Mouse (Mus musculus) midbrain, embryonic 11.5 days (tissue): ENCODE data around the gene Gm9745. TPM values are rescaled to one million over a fixed set of nuclear protein-coding genes. Genes with fewer than 3 reads are reported as not detected.
"Not testable (repeated sequence)": the region's sequence is repeated elsewhere in the genome, so short reads cannot be mapped to it uniquely, and the experiment has no call there.

Source experiments
- ATAC-seq: fragments of 200-750 bp; cut with Nextera tagmentation; 2 replicates; pipeline ENCODE4 v1.8.0; 2017; ENCODE audit warnings: moderate TSS enrichment, moderate library complexity; ENCODE audit not compliant: low FRiP score
- DNase-seq: peaks from one replicate; pipeline ENCODE4 v3.0.0; 2015; ENCODE audit warnings: low spot score; ENCODE audit errors: missing footprints
- H3K27ac ChIP-seq: fragments of 300-500 bp; sonication (generic); 2 replicates; pipeline ENCODE4 v1.5.1; 2014; ENCODE audit warnings: low read depth, low read length
- H3K27me3 ChIP-seq: fragments of 300-500 bp; sonication (generic); 2 replicates; pipeline ENCODE4 v1.6.1; 2014; ENCODE audit warnings: mild to moderate bottlenecking, low read length, moderate library complexity, mixed read lengths; ENCODE audit not compliant: control insufficient read depth, insufficient read depth
- H3K36me3 ChIP-seq: fragments of 300-500 bp; sonication (generic); 2 replicates; pipeline ENCODE4 v1.6.1; 2014; ENCODE audit warnings: mild to moderate bottlenecking, low read length, moderate library complexity, mixed read lengths; ENCODE audit not compliant: control insufficient read depth, insufficient read depth
- H3K4me1 ChIP-seq: fragments of 300-500 bp; sonication (generic); 2 replicates; pipeline ENCODE4 v1.6.1; 2014; ENCODE audit warnings: low read length; ENCODE audit not compliant: control insufficient read depth, insufficient read depth
- H3K4me2 ChIP-seq: fragments of 300-500 bp; sonication (generic); 2 replicates; pipeline ENCODE4 v1.6.1; 2014; ENCODE audit warnings: mild to moderate bottlenecking, moderate library complexity
- H3K4me3 ChIP-seq: fragments of 300-500 bp; sonication (generic); 2 replicates; pipeline ENCODE4 v1.5.1; 2014; ENCODE audit warnings: low read depth, low read length
- H3K9ac ChIP-seq: fragments of 300-500 bp; sonication (generic); 2 replicates; pipeline ENCODE4 v1.6.1; 2014; ENCODE audit warnings: low read length
- H3K9me3 ChIP-seq: fragments of 300-500 bp; sonication (generic); 2 replicates; pipeline ENCODE4 v1.6.1; 2016; ENCODE audit warnings: low read length; ENCODE audit not compliant: control insufficient read depth
- WGBS: fragments of 180-500 bp; shearing (Covaris S2); extraction: QIAGEN DNeasy Blood & Tissue Kit; methylation state at CpG from one replicate; pipeline ENCODE4 v1.1.7; 2014; 5-methylcytosine and 5-hydroxymethylcytosine counted together
- polyA plus RNA-seq: library from polyadenylated mRNA; unstranded; fragments of >200 nt; fragmentation: Nextera tagmentation; extraction: Ambion mirVana; gene quantifications from 2 replicates; pipeline ENCODE4 v1.2.1, GENCODE M21; 2014

Gene Gm9745
- polyA plus RNA-seq, 1 experiment from 2014 or later: not detected

DNA sequence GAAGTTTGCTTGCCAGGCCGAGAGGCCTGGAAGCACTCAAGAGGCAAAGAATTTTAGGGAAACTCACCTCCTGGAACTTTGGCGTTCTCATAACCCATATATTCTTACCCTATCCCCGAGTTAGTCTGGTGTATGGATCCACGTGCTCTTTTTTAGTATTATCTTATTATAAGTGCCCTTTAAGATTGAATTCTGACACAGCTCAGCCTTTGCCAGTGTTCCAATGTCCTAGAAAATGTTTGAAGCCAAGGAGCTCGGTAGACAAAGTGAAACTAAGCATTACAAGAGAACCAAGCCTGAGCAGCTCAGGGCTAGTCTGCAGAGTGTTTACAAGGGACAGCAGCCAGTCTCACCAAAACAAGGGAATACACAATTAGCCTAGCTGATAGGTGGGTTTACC is 14.2 kb upstream of the Gm9745 start:
- WGBS: 36% methylated on average over 5 of the region's 5 CpGs
- H3K27ac ChIP-seq, H3K9me3 ChIP-seq: not testable (repeated sequence)

DNA sequence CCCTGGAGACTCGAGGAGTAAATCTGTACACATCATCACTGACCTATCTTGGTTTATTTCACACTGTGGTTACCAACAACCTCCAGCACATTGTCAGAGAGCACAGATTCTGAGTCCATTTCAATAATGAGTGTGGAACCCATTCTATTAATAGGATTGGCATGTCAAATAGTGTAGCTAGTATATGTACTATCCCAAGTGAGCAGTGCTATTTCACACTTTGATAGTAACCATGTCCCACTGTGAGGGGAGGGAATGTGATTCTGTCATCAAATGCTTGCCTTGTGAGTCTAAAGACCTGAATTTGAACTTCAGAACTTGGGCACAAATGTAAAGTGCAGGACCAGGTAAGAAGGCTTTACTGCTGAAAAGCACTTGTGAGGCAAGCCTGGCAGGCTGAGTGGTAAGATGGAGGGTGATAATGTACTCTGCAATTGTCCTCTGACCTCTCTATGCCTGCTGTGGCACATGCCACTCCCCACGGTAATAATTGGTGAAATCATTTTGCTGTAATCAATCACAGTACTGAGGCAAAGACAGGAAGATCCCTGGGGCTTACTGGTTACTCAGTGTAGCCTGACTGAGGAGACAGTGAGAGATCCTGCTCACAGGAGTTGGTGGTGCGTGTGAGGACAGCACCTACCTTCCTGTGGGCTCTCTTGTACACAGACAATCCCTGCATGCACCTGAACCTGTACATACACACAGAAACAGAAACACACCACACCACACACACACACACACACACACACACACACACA is 13.3 kb upstream of the Gm9745 start:
- not testable (repeated sequence) for H3K36me3 ChIP-seq

More for the DNA sequence above, 14.2 kb upstream of the Gm9745 start:
- not testable (repeated sequence) for ATAC-seq, DNase-seq, H3K4me3 ChIP-seq, H3K9ac ChIP-seq, H3K27me3 ChIP-seq, H3K36me3 ChIP-seq, H3K4me1 ChIP-seq, H3K4me2 ChIP-seq

DNA sequence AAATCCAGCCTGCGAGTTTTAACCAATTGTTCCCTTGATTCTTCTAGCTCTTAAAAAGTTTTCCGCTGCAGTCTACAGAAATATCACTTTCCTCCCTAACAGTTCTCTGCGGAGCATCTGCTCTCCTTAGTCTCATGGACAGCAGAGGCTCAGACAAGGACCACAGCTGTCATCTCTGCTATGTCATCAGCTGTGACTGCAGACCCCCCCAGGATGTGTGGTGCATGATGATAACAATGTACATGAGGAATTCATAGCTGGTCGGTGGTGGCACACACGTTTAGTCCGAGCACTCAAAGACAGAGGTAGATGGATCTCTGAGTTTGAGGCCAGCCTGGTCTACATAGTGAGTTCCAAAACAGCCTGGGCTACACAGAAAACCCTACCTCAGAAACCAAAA is 11.5 kb upstream of the Gm9745 start:
- ATAC-seq, H3K9ac ChIP-seq, H3K27ac ChIP-seq, H3K4me1 ChIP-seq, H3K4me3 ChIP-seq, DNase-seq, H3K27me3 ChIP-seq, H3K9me3 ChIP-seq, H3K4me2 ChIP-seq, H3K36me3 ChIP-seq: not testable (repeated sequence)
- WGBS: 92% methylated on average over 5 of the region's 6 CpGs

More for the DNA sequence above, 13.3 kb upstream of the Gm9745 start:
- H3K9me3 ChIP-seq, H3K4me3 ChIP-seq, H3K27ac ChIP-seq, H3K4me1 ChIP-seq, H3K9ac ChIP-seq, H3K27me3 ChIP-seq, ATAC-seq, DNase-seq, H3K4me2 ChIP-seq: not testable (repeated sequence)
- WGBS: 68% methylated on average over 3 of the region's 3 CpGs

DNA sequence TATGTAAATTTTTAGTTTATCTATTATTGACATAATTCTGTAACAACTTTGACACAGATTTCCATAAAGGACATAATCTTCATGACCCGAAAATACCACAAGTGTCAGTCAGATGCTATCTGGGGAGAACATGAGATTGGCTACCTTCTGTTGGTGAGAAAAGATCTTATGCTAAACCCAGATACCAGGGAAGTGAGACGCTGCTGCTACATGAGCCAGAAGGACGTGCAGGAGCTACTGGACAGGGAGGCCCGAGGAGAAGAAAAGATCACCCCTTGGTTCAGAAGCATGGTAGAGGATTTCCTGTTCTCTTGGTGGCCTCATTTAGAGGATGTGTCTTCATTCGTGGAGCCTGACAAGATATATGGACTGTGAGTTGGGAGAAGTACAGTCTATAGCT is 11.0 kb upstream of the Gm9745 start:
- H3K4me2 ChIP-seq, H3K4me3 ChIP-seq, H3K4me1 ChIP-seq, DNase-seq, H3K27me3 ChIP-seq, H3K27ac ChIP-seq, H3K9me3 ChIP-seq, H3K9ac ChIP-seq, ATAC-seq, H3K36me3 ChIP-seq: not testable (repeated sequence)
- 78% methylated on average over 1 of the region's 5 CpGs for WGBS

DNA sequence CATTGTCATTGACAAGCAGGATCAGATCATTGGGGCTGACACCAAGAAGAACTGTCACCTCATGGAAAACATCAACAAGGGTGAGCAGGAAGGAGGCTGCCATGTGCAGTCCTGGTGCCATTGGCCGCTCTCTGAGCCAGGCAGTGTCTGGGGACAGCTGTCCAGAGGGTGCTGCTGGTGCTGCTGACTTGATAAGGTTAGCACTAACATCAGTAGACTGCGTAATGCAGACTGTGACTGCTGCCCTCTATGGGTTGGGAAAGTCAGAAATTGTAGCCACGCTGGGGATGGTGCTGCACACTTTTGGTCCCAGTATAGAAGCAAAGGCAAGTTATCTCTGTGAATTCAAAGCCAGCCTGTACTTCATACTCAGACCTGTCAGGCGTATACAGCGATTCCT is 8.8 kb upstream of the Gm9745 start:
- not testable (repeated sequence) for H3K4me1 ChIP-seq, H3K4me2 ChIP-seq, H3K27ac ChIP-seq, DNase-seq, H3K27me3 ChIP-seq, H3K9ac ChIP-seq, H3K4me3 ChIP-seq, ATAC-seq, H3K9me3 ChIP-seq, H3K36me3 ChIP-seq
- WGBS: no CpG with 5 or more reads among the region's 5 CpGs

DNA sequence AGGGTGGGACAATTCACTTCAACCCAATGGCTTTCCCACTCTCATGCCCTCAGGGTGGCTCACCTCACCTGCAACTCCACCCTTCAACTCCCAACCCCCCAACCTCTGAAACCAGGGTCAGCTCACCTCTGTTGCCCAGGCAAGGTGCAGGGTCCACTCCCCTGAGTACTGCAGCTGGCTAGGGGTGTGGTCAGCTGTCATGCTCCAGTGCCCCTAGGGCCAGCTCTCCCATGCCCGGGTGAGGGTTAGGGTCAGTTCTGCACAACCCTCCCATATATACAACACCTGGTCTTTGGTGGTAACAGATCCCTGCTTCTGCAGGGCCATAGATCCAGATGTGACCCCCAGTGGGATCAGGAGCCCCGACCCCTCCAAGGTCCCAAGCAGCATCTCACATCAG is 7.1 kb upstream of the Gm9745 start:
- H3K4me2 ChIP-seq, H3K4me3 ChIP-seq, DNase-seq, H3K9me3 ChIP-seq, H3K9ac ChIP-seq, ATAC-seq, H3K27ac ChIP-seq, H3K27me3 ChIP-seq, H3K36me3 ChIP-seq, H3K4me1 ChIP-seq: not testable (repeated sequence)
- 87% methylated on average over 1 of the region's 2 CpGs for WGBS

DNA sequence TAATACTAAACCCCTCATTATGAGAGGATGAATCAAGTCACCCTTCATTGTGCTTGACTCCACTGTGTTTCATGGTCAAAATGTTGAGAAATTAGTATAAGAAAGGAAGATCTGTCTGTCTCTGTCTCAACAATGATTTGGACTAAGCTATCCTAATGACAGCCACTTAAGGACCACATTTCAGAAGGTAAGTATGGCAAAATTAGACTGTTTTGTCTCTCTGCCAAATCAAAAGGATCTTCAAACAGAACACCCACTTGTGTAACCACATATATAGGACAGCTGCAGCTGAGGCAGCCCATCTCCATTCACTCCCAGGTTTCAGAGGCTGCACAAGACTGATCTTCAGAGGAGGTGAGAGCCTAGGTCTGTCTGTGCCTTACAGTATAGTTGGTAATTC is 4.5 kb upstream of the Gm9745 start, which contains the start of gene Idi2:
Idi2 (plus strand) TSS at position 301 of the 400 bp plus-strand sequence.
- H3K27me3 ChIP-seq, H3K4me3 ChIP-seq, H3K4me2 ChIP-seq, H3K4me1 ChIP-seq, H3K9ac ChIP-seq, ATAC-seq, H3K9me3 ChIP-seq, DNase-seq, H3K36me3 ChIP-seq, H3K27ac ChIP-seq: not testable (repeated sequence)

DNA sequence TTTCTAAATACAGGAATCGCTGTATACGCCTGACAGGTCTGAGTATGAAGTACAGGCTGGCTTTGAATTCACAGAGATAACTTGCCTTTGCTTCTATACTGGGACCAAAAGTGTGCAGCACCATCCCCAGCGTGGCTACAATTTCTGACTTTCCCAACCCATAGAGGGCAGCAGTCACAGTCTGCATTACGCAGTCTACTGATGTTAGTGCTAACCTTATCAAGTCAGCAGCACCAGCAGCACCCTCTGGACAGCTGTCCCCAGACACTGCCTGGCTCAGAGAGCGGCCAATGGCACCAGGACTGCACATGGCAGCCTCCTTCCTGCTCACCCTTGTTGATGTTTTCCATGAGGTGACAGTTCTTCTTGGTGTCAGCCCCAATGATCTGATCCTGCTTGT is 4.2 kb downstream of the Gm9745 start:
- H3K4me1 ChIP-seq, H3K4me2 ChIP-seq, H3K9me3 ChIP-seq, DNase-seq, H3K27ac ChIP-seq, H3K36me3 ChIP-seq, H3K4me3 ChIP-seq, H3K27me3 ChIP-seq, H3K9ac ChIP-seq: not testable (repeated sequence)
- 0 out of 2 replicates have a peak, but pooled peaks have one; percentile 27 for ATAC-seq
- WGBS: no CpG with 5 or more reads among the region's 5 CpGs

DNA sequence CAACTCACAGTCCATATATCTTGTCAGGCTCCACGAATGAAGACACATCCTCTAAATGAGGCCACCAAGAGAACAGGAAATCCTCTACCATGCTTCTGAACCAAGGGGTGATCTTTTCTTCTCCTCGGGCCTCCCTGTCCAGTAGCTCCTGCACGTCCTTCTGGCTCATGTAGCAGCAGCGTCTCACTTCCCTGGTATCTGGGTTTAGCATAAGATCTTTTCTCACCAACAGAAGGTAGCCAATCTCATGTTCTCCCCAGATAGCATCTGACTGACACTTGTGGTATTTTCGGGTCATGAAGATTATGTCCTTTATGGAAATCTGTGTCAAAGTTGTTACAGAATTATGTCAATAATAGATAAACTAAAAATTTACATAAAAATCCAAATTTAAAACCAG is 6.3 kb downstream of the Gm9745 start:
- not testable (repeated sequence) for ATAC-seq, H3K36me3 ChIP-seq, H3K4me2 ChIP-seq, H3K9me3 ChIP-seq, H3K27me3 ChIP-seq, H3K27ac ChIP-seq, H3K9ac ChIP-seq, H3K4me3 ChIP-seq, DNase-seq, H3K4me1 ChIP-seq
- 88% methylated on average over 1 of the region's 5 CpGs for whole genome bisulfite sequencing
